10 mouse cellular contexts compared by ENCODE assay signal in the genomic region with DNA sequence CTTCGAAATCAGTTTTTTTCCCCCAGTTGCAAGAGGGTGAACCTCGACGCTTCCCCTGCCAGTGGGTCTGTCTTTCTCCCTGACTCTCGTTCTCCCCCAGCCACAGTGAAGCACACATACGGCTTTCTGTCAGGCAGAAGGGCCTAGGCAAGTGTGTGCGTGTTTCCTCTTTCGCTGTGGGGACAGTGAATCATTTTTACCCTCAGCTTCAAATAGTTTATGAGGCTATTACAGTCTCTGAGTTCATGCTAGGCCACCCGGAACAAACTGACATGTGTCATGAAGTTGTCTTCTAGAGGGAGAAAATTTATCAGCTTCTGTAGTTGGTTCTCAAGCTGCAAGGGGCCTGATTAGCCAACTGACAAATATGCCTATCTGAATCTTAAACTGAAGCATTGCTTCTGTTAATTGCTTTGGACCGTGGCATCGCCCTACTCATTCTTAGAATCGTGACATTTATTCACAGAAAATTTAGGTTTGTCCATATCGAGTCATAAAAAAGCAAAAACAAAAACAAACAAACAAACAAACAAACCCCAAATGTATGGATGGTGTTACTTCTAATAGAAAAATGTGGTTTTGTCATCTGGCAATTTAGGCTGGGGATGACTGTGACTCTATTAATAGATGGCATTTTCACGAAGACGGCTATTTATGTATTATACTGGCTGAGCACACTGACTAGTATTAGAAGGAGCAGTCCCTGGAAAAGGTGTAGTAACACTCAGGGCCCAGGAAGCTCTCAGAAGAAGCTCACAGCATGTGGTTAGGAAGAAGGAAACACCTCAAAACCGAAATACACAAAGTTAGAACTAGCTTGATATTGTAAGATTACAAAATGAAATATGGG. TPM values are rescaled to one million over a fixed set of nuclear protein-coding genes. Genes with fewer than 3 reads are reported as not detected.
DNase-seq lines count a peak whose midpoint lies in the region; ATAC-seq lines count a peak whose summit lies in the region.
"Had no signal": no experiment of that assay in that cellular context is flagged by ENCODE, and none has a peak within 500 bp of the region (broad histone marks: within the 10 kb centered on the region; RNA-seq: fewer than 3 reads in every experiment).

No protein-coding gene starts in this region.

- no peaks in the 10 kb centered on the region for H3K36me3 ChIP-seq in hindbrain, embryonic 13.5 days
- H3K36me3 ChIP-seq in hindbrain, embryonic 10.5 days, result no peaks in the 10 kb centered on the region
- peaks cover 51% of the 10 kb centered on the region for H3K36me3 ChIP-seq in erythroblast, embryonic 14.5 days (ENCODE audit: control insufficient read depth)
- no peaks in the 10 kb centered on the region for H3K36me3 ChIP-seq in kidney, embryonic 16.5 days (ENCODE audit: insufficient read depth, low read length)
- H3K36me3 ChIP-seq: forebrain, embryonic 10.5 days had no signal

- WGBS in hindbrain, embryonic 13.5 days, result 73% methylated on average over 15 of the region's 15 CpGs
- 73% methylated on average over 15 of the region's 15 CpGs for WGBS in hindbrain, embryonic 10.5 days
- WGBS in kidney, embryonic 16.5 days, result 61% methylated on average over 15 of the region's 15 CpGs

- no peak overlapping the region for H3K9ac ChIP-seq in hindbrain, embryonic 13.5 days
- no peak overlapping the region for H3K9ac ChIP-seq in kidney, embryonic 16.5 days (replicated peaks; ENCODE audit: low read length)

- H3K27me3 ChIP-seq in hindbrain, embryonic 13.5 days, result peaks cover 24% of the 10 kb centered on the region
- peaks cover 42% of the 10 kb centered on the region for H3K27me3 ChIP-seq in hindbrain, embryonic 10.5 days (ENCODE audit: insufficient read depth, poor library complexity, severe bottlenecking)
- no peaks in the 10 kb centered on the region for H3K27me3 ChIP-seq in erythroblast, embryonic 14.5 days (ENCODE audit: control insufficient read depth)
- H3K27me3 ChIP-seq in kidney, embryonic 16.5 days (ENCODE audit: insufficient read depth, low read length), result peaks cover 25% of the 10 kb centered on the region

- no peak overlapping the region for H3K27ac ChIP-seq in hindbrain, embryonic 13.5 days
- no peak overlapping the region for H3K27ac ChIP-seq in hindbrain, embryonic 10.5 days
- H3K27ac ChIP-seq in kidney, embryonic 16.5 days (ENCODE audit: low read length), result no peak overlapping the region

- H3K4me3 ChIP-seq in hindbrain, embryonic 13.5 days, result no peak overlapping the region
- H3K4me3 ChIP-seq in hindbrain, embryonic 10.5 days, result no peak overlapping the region
- H3K4me3 ChIP-seq in erythroblast, embryonic 14.5 days (replicated peaks), result peak overlapping the region; percentile 91
- no peak overlapping the region for H3K4me3 ChIP-seq in kidney, embryonic 16.5 days (ENCODE audit: low read length)

- H3K9me3 ChIP-seq in hindbrain, embryonic 13.5 days, result no peaks in the 10 kb centered on the region; the same call in 1 of the 2 replicates
- H3K9me3 ChIP-seq in hindbrain, embryonic 10.5 days, result peaks cover 8% of the 10 kb centered on the region; the same call in 1 of the 2 replicates
- no peaks in the 10 kb centered on the region for H3K9me3 ChIP-seq in erythroblast, embryonic 14.5 days (ENCODE audit: control insufficient read depth, low read length)
- peaks cover 8% of the 10 kb centered on the region; the same call in 1 of the 2 replicates for H3K9me3 ChIP-seq in kidney, embryonic 16.5 days (ENCODE audit: low read length)

- 0 out of 2 replicates have a peak overlapping the region, but pooled peaks have one; percentile 89 for H3K4me2 ChIP-seq in hindbrain, embryonic 13.5 days
- no peak overlapping the region; the same call in 1 of the 2 replicates for H3K4me2 ChIP-seq in kidney, embryonic 16.5 days (replicated peaks; ENCODE audit: low read depth, low read length)

- no peak for ATAC-seq in hindbrain, embryonic 13.5 days (ENCODE audit: low FRiP score)
- ATAC-seq in megakaryocyte-erythroid progenitor cell, adult 5-6 weeks (replicated peaks; ENCODE audit: low FRiP score, low TSS enrichment, poor library complexity, severe bottlenecking), result peak; percentile 84
- no peak for ATAC-seq in kidney, embryonic 16.5 days (ENCODE audit: low FRiP score, low TSS enrichment)

- peaks cover 8% of the 10 kb centered on the region for H3K4me1 ChIP-seq in hindbrain, embryonic 13.5 days (replicated peaks)
- peaks cover 14% of the 10 kb centered on the region for H3K4me1 ChIP-seq in hindbrain, embryonic 10.5 days (replicated peaks)
- H3K4me1 ChIP-seq in erythroblast, embryonic 14.5 days (ENCODE audit: control insufficient read depth), result peaks cover 55% of the 10 kb centered on the region
- H3K4me1 ChIP-seq in kidney, embryonic 16.5 days (ENCODE audit: insufficient read depth, low read length), result peaks cover 6% of the 10 kb centered on the region

- no peak for DNase-seq in hindbrain, embryonic 10.5 days (ENCODE audit: low spot score)
- DNase-seq in MEL-GATA-1-ER (ENCODE audit: extremely low read depth, low read depth), result peak; percentile 94
- DNase-seq in cerebellum, adult 9-11 months, result no peak
- no peak for DNase-seq in kidney, postnatal 25 days
- DNase-seq: cerebellum, adult 11-12 months had no signal

RNA-seq across cellular contexts. Expression of a gene that starts 1.3 kb away (rescaled TPM):
- polyA plus RNA-seq in hindbrain, embryonic 13.5 days (2015; fragmentation: Nextera tagmentation; extraction: Ambion mirVana), result 0.74 and 0.95 TPM in 2 replicates
- polyA plus RNA-seq in hindbrain, embryonic 10.5 days (2016; fragmentation: Nextera tagmentation; extraction: Ambion mirVana), result 0.39 and 0.66 TPM in 2 replicates
- polyA plus RNA-seq in erythroblast, embryonic 14.5 days (2012), result 7.1 and 13.5 TPM in 2 replicates
- 185 and 189 TPM in 2 replicates for total RNA-seq in megakaryocyte-erythroid progenitor cell, adult 5-6 weeks (2014; fragmentation: Nextera tagmentation)
- 259 and 303 TPM in 2 replicates for total RNA-seq in megakaryocyte-erythroid progenitor cell, adult 5-6 weeks (2017)
- 0.09 and 0.12 TPM in 2 replicates for polyA plus RNA-seq in kidney, embryonic 16.5 days (2015; fragmentation: Nextera tagmentation; extraction: Ambion mirVana)
